In genomic region chr17:66693676-66694304, GRCm38 (mm10) we compare ENCODE assay signal across 8 mouse cellular contexts.
DNase-seq lines count a peak whose midpoint lies in the region; ATAC-seq lines count a peak whose summit lies in the region.

No protein-coding gene starts in this region.

- WGBS in lung, embryonic 15.5 days: 56% methylated on average over 21 of the region's 21 CpGs
- 14% methylated on average over 21 of the region's 21 CpGs for WGBS in forebrain, embryonic 13.5 days
- 42% methylated on average over 21 of the region's 21 CpGs for WGBS in limb, embryonic 15.5 days

- peak; percentile 49 for ATAC-seq in lung, embryonic 15.5 days (ENCODE audit: borderline replicate concordance, extremely low read depth, low FRiP score, low TSS enrichment)
- peak; percentile 69 for ATAC-seq in forebrain, embryonic 13.5 days
- no peak; the same call in 1 of the 2 replicates for ATAC-seq in limb, embryonic 15.5 days (ENCODE audit: insufficient number of reproducible peaks, low FRiP score, low TSS enrichment, low read depth)

- H3K4me2 ChIP-seq in lung, embryonic 15.5 days: peak overlapping the region; percentile 43
- H3K4me2 ChIP-seq in forebrain, embryonic 13.5 days: peak overlapping the region; percentile 35
- H3K4me2 ChIP-seq in limb, embryonic 15.5 days: 0 out of 2 replicates have a peak overlapping the region, but pooled peaks have one; percentile 1

- no peak for DNase-seq in lung, postnatal 14 days
- DNase-seq in retina, postnatal 1 day: peak; percentile 76
- no peak for DNase-seq in c-Kit-positive CD71-positive TER-119-positive erythroid progenitor cells, embryonic 14.5 days (ENCODE audit: low spot score)
- DNase-seq in right cerebral cortex, postnatal 4 days: no peak
- no peak for DNase-seq in ovary, postnatal 10 days (ENCODE audit: low spot score)

- H3K9me3 ChIP-seq in lung, embryonic 15.5 days: no peaks in the 10 kb centered on the region
- H3K9me3 ChIP-seq in forebrain, embryonic 13.5 days (replicated peaks): no peaks in the 10 kb centered on the region
- no peaks in the 10 kb centered on the region for H3K9me3 ChIP-seq in limb, embryonic 15.5 days

- H3K27me3 ChIP-seq in lung, embryonic 15.5 days: no peaks in the 10 kb centered on the region
- no peaks in the 10 kb centered on the region for H3K27me3 ChIP-seq in forebrain, embryonic 13.5 days
- no peaks in the 10 kb centered on the region for H3K27me3 ChIP-seq in limb, embryonic 15.5 days

- H3K36me3 ChIP-seq in lung, embryonic 15.5 days: peaks cover 15% of the 10 kb centered on the region
- H3K36me3 ChIP-seq in forebrain, embryonic 13.5 days (ENCODE audit: poor library complexity, severe bottlenecking): no peaks in the 10 kb centered on the region
- H3K36me3 ChIP-seq in limb, embryonic 15.5 days: peaks cover 11% of the 10 kb centered on the region

- H3K27ac ChIP-seq in lung, embryonic 15.5 days: peak overlapping the region; percentile 97
- peak overlapping the region; percentile 45; the same call in 1 of the 2 replicates for H3K27ac ChIP-seq in forebrain, embryonic 13.5 days
- H3K27ac ChIP-seq in limb, embryonic 15.5 days: 0 out of 2 replicates have a peak overlapping the region, but pooled peaks have one; percentile 18

- 0 out of 2 replicates have a peak overlapping the region, but pooled peaks have one; percentile 17 for H3K9ac ChIP-seq in lung, embryonic 15.5 days
- peak overlapping the region; percentile 30; the same call in 1 of the 2 replicates for H3K9ac ChIP-seq in forebrain, embryonic 13.5 days
- no peak overlapping the region for H3K9ac ChIP-seq in limb, embryonic 15.5 days

- peaks cover 29% of the 10 kb centered on the region for H3K4me1 ChIP-seq in lung, embryonic 15.5 days
- peaks cover 42% of the 10 kb centered on the region for H3K4me1 ChIP-seq in forebrain, embryonic 13.5 days
- peaks cover 22% of the 10 kb centered on the region for H3K4me1 ChIP-seq in limb, embryonic 15.5 days

- peak overlapping the region; percentile 21 for H3K4me3 ChIP-seq in lung, embryonic 15.5 days
- H3K4me3 ChIP-seq in forebrain, embryonic 13.5 days: no peak overlapping the region
- no peak overlapping the region for H3K4me3 ChIP-seq in limb, embryonic 15.5 days

Comparison
In these comparisons a context has a peak if more than half of its experiments do, and no peak if none do; other contexts are left out.
1. H3K27ac ChIP-seq: peak in every context shown above with its lines; median percentile 97 in lung, embryonic 15.5 days; 45 in forebrain, embryonic 13.5 days; 18 in limb, embryonic 15.5 days.